Mouse (Mus musculus) heart, embryonic 10.5 days (tissue): ENCODE measurements around the gene Pde2a. TPM values are rescaled to one million over a fixed set of nuclear protein-coding genes. Genes with fewer than 3 reads are reported as not detected.
A peak's percentile ranks its signal among the peaks of the same experiment; 100 is the strongest.

Experiments used
- DNase-seq: peaks from one replicate; pipeline ENCODE4 v3.0.0-alpha.2; 2017; ENCODE audit warnings: low spot score
- H3K27ac ChIP-seq: fragments of 300-500 bp; sonication (generic); 2 replicates; pipeline ENCODE4 v1.5.1; 2016; ENCODE audit warnings: mild to moderate bottlenecking
- H3K27me3 ChIP-seq: fragments of 300-500 bp; sonication (generic); 2 replicates; pipeline ENCODE4 v1.6.1; 2016; ENCODE audit warnings: mild to moderate bottlenecking; ENCODE audit not compliant: poor library complexity, insufficient read depth, severe bottlenecking
- H3K36me3 ChIP-seq: fragments of 300-500 bp; sonication (generic); 2 replicates; pipeline ENCODE4 v1.6.1; 2016; ENCODE audit warnings: mild to moderate bottlenecking, moderate library complexity
- H3K4me1 ChIP-seq: fragments of 300-500 bp; sonication (generic); 2 replicates; pipeline ENCODE4 v1.6.1; 2016; ENCODE audit warnings: mild to moderate bottlenecking
- H3K4me3 ChIP-seq: fragments of 300-500 bp; sonication (generic); 2 replicates; pipeline ENCODE4 v1.5.1; 2016; ENCODE audit warnings: mild to moderate bottlenecking, moderate library complexity
- H3K9me3 ChIP-seq: fragments of 300-500 bp; sonication (generic); 2 replicates; pipeline ENCODE4 v1.6.1; 2016; ENCODE audit warnings: mild to moderate bottlenecking, moderate library complexity
- WGBS: fragments of 180-500 bp; shearing (Covaris S2); methylation state at CpG from one replicate; pipeline ENCODE4 v1.1.7; 2016; 5-methylcytosine and 5-hydroxymethylcytosine counted together
- polyA plus RNA-seq: library from polyadenylated mRNA; unstranded; fragments of >200 nt; fragmentation: Nextera tagmentation; extraction: Ambion mirVana; gene quantifications from 2 replicates; pipeline ENCODE4 v1.2.1, GENCODE M21; 2016

Gene Pde2a
- polyA plus RNA-seq, 1 experiment from 2014 or later = 12.0 TPM

- 71% methylated on average over 10 of the region's 10 CpGs for WGBS
- Histone ChIP-seq H3K4me1 (0 out of 2 replicates have a peak, but pooled peaks cover 3% of the 10 kb centered on the region), H3K9me3 (no peaks in the 10 kb centered on the region), H3K27me3 (peaks cover 48% of the 10 kb centered on the region), H3K27ac (no peak overlapping the region), H3K4me3 (no peak overlapping the region), H3K36me3 (no peaks in the 10 kb centered on the region)
- DNase-seq = no peak
These were observed 21.6 kb downstream of the Pde2a start for GRCm38 (mm10) chr7:101443093-101443492.

GRCm38 (mm10) chr7:101444211-101444610, 22.7 kb downstream of the Pde2a start:
- DNase-seq = no peak
- Histone ChIP-seq H3K9me3 (no peaks in the 10 kb centered on the region), H3K4me3 (no peak overlapping the region), H3K36me3 (no peaks in the 10 kb centered on the region), H3K4me1 (0 out of 2 replicates have a peak, but pooled peaks cover 3% of the 10 kb centered on the region), H3K27me3 (peaks cover 48% of the 10 kb centered on the region), H3K27ac (no peak overlapping the region)
- WGBS = 75% methylated on average over 4 of the region's 4 CpGs

DNA sequence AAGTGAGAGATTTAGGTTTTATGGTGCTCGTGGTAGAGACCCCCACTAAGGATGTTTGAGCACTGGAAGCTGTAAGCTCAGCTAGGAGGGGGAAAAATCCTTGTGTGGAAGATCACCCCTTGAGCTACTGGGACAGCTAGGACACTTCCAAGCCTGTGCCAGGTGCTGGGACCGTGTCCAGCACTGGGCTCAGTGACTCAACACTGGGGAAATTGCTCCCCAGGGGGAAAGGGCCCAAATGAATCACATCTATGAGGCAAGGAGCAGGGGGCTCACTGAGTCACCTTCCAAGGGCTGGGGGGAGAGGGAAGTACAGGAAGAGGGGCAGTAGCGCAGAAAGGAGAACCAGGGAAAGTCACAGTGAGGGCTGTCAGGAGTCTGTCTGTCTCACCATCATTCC, 28.4 kb downstream of the Pde2a start:
- peaks cover 56% of the 10 kb centered on the region for H3K27me3 ChIP-seq
- no peaks in the 10 kb centered on the region for H3K36me3 ChIP-seq
- WGBS = 41% methylated on average over 3 of the region's 3 CpGs
- no peaks in the 10 kb centered on the region for H3K9me3 ChIP-seq
- peaks cover 11% of the 10 kb centered on the region for H3K4me1 ChIP-seq
- H3K27ac ChIP-seq = no peak overlapping the region
- DNase-seq = no peak
- no peak overlapping the region for H3K4me3 ChIP-seq

- WGBS = under 1% methylated on average over 64 of the region's 68 CpGs
- peaks cover 55% of the 10 kb centered on the region for H3K27me3 ChIP-seq
- H3K4me3 ChIP-seq = peak overlapping the region; percentile 69
- H3K9me3 ChIP-seq = no peaks in the 10 kb centered on the region
- H3K4me1 ChIP-seq = peaks cover 11% of the 10 kb centered on the region
- peak; percentile 94 for DNase-seq
- H3K36me3 ChIP-seq = no peaks in the 10 kb centered on the region
- peak overlapping the region; percentile 13; the same call in 1 of the 2 replicates for H3K27ac ChIP-seq
These were observed 29.2 kb downstream of the Pde2a start for GRCm38 (mm10) chr7:101450422-101451401.

DNA sequence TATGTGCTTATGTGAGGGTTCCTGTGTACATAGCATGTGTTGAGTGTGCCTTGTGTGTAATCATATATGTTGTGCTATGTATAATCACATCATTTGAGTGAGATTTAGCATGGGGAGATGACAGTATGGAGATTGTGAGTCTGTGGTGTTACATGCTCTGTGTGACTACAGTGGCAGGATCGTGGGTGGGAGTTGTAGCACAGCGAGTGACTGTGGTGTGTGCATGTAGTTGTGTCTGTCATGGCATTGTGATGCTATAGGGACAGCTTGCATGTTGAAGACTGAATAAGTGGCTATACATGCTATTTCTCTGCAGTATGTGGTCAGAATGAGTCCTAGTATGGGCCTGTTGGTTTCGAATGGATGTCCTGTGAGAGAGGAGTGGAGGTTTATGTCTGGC, 31.2 kb downstream of the Pde2a start:
- no peak overlapping the region for H3K4me3 ChIP-seq
- H3K9me3 ChIP-seq = no peaks in the 10 kb centered on the region
- 85% methylated on average over 3 of the region's 3 CpGs for WGBS
- peaks cover 14% of the 10 kb centered on the region for H3K4me1 ChIP-seq
- no peaks in the 10 kb centered on the region for H3K36me3 ChIP-seq
- peaks cover 68% of the 10 kb centered on the region for H3K27me3 ChIP-seq
- no peak for DNase-seq
- no peak overlapping the region for H3K27ac ChIP-seq

- H3K36me3 ChIP-seq = no peaks in the 10 kb centered on the region
- peaks cover 15% of the 10 kb centered on the region for H3K4me1 ChIP-seq
- H3K27me3 ChIP-seq = peaks cover 72% of the 10 kb centered on the region
- 90% methylated on average over 3 of the region's 3 CpGs for WGBS
- H3K9me3 ChIP-seq = no peaks in the 10 kb centered on the region
- no peak for DNase-seq
- H3K4me3 ChIP-seq = no peak overlapping the region
- no peak overlapping the region for H3K27ac ChIP-seq
These were observed 31.8 kb downstream of the Pde2a start for GRCm38 (mm10) chr7:101453296-101453695.

DNA sequence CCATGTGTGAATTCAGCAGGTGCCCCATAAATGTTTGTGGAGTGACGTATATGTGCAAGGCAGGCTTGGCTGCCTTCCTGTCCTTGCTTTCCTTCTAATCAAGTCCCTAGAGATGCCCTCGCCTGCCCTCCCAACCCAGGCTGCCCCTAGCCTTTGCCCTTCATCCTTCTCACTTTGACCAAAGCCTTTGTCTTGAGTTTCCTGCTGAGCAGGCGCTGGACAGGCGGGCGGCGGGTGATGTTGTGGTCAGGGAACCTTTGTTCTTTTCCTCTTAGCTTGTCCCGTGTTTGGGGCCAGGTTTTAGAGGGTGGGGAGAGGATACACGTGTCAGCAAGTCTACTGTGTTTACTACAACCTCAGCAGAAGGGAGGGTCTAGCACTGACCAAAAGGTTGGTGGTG, 32.2 kb downstream of the Pde2a start:
- Histone ChIP-seq H3K4me1 (peaks cover 15% of the 10 kb centered on the region), H3K27ac (no peak overlapping the region), H3K4me3 (no peak overlapping the region), H3K27me3 (peaks cover 72% of the 10 kb centered on the region), H3K36me3 (no peaks in the 10 kb centered on the region), H3K9me3 (no peaks in the 10 kb centered on the region)
- 35% methylated on average over 8 of the region's 8 CpGs for WGBS
- DNase-seq = no peak

- Histone ChIP-seq H3K27me3 (peaks cover 76% of the 10 kb centered on the region), H3K36me3 (no peaks in the 10 kb centered on the region), H3K4me1 (peaks cover 22% of the 10 kb centered on the region), H3K9me3 (no peaks in the 10 kb centered on the region), H3K27ac (no peak overlapping the region), H3K4me3 (no peak overlapping the region)
- 88% methylated on average over 9 of the region's 9 CpGs for WGBS
- DNase-seq = no peak
These were observed 33.0 kb downstream of the Pde2a start for GRCm38 (mm10) chr7:101454479-101454878.

DNA sequence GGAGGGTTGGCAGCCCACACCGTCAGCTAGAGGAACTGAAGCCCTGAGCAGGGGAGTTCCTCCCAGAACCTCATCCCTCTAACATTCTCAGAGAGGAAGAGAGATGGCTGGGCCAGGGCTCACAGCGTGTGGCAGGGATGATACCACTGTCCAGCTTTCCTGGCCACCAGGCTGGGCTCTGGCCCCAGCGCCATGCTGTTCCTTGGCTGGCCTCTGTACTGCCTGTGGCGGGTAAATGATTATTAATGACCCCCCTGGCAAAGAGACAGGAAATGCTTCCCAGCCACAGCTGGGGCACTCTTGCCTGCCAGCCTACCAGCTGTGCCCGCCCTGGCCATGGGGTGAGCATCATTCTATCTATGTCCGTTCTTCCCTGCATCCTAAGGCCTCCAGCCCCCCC, 33.6 kb downstream of the Pde2a start:
- no peaks in the 10 kb centered on the region for H3K9me3 ChIP-seq
- peaks cover 79% of the 10 kb centered on the region for H3K27me3 ChIP-seq
- DNase-seq = no peak
- peaks cover 27% of the 10 kb centered on the region for H3K4me1 ChIP-seq
- WGBS = 83% methylated on average over 6 of the region's 6 CpGs
- H3K27ac ChIP-seq = no peak overlapping the region
- H3K36me3 ChIP-seq = no peaks in the 10 kb centered on the region
- H3K4me3 ChIP-seq = no peak overlapping the region

- H3K9me3 ChIP-seq = no peaks in the 10 kb centered on the region
- no peak for DNase-seq
- peaks cover 83% of the 10 kb centered on the region for H3K27me3 ChIP-seq
- H3K36me3 ChIP-seq = no peaks in the 10 kb centered on the region
- H3K4me1 ChIP-seq = peaks cover 28% of the 10 kb centered on the region
- H3K27ac ChIP-seq = no peak overlapping the region
- no peak overlapping the region for H3K4me3 ChIP-seq
- 74% methylated on average over 4 of the region's 4 CpGs for WGBS
These were observed 34.8 kb downstream of the Pde2a start for GRCm38 (mm10) chr7:101456318-101456717.

DNA sequence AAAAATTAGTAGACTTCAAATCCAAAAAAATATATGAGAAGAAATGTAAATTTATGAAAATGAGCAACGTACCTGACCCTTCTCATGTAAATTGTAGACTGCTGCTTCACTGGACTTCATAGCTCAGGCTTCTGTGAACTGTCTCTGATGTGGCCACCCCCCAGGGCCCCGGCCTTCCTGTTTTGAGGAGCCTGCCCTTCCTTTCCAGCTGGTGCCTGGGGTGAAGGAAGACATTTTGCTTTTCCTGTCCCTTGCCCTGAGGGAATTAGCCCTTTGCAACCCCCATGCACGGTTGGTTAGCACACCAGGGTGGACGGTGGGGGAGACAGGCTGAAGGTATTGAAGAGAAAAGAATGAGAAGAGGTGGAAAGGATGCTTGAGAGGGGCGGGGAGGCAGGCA, 35.3 kb downstream of the Pde2a start:
- WGBS = 42% methylated on average over 5 of the region's 5 CpGs
- Histone ChIP-seq H3K27ac (no peak overlapping the region), H3K4me1 (peaks cover 26% of the 10 kb centered on the region), H3K36me3 (no peaks in the 10 kb centered on the region), H3K4me3 (no peak overlapping the region), H3K9me3 (no peaks in the 10 kb centered on the region), H3K27me3 (peaks cover 83% of the 10 kb centered on the region)
- no peak for DNase-seq

GRCm38 (mm10) chr7:101457283-101457682, 35.8 kb downstream of the Pde2a start:
- H3K27ac ChIP-seq = no peak overlapping the region
- H3K9me3 ChIP-seq = no peaks in the 10 kb centered on the region
- H3K27me3 ChIP-seq = peaks cover 83% of the 10 kb centered on the region
- DNase-seq = no peak
- 73% methylated on average over 5 of the region's 5 CpGs for WGBS
- no peak overlapping the region for H3K4me3 ChIP-seq
- peaks cover 28% of the 10 kb centered on the region for H3K4me1 ChIP-seq
- H3K36me3 ChIP-seq = no peaks in the 10 kb centered on the region

- Histone ChIP-seq H3K4me1 (peaks cover 33% of the 10 kb centered on the region), H3K4me3 (no peak overlapping the region), H3K9me3 (no peaks in the 10 kb centered on the region), H3K36me3 (no peaks in the 10 kb centered on the region), H3K27me3 (peaks cover 82% of the 10 kb centered on the region), H3K27ac (no peak overlapping the region)
- WGBS = 51% methylated on average over 8 of the region's 8 CpGs
- DNase-seq = no peak
These were observed 36.3 kb downstream of the Pde2a start for GRCm38 (mm10) chr7:101457801-101458200.
